Mouse (Mus musculus) lung, postnatal 4 days (tissue): ENCODE data around the gene Pspn.
A peak's percentile ranks its signal among the peaks of the same experiment; 100 is the strongest.

Experiments
- DNase-seq, 2 experiments: peaks; one replicate each; pipeline ENCODE4 v3.0.0; 2021

Gene Pspn

GRCm38 (mm10) chr17:56999968-57000609, at the start of gene Pspn:
Pspn (minus strand) TSS chr17:57000018.
- DNase-seq, result no peak

DNA sequence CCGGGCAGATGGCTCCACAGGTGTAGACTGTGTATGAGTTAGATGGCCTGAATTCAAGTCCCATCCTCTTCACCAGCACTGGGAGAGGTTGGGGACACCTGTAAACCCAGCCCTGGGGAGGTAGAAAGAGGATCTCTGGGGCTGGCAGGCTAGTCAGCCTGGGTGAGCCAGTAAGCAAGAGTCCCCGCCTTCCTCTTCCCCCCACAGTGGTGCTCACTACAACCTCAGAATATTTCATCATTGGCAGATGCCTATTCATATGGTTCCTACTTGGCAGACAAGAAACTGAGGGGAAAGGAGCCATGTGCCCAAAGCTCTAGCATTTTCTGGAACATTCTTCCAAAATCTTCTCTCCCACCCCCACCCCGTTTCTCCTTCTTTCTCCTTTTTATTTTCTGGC, 49.0 kb upstream of the Pspn start:
- no peak for DNase-seq

GRCm38 (mm10) chr17:57047406-57047805, 47.6 kb upstream of the Pspn start:
- DNase-seq, result no peak

DNA sequence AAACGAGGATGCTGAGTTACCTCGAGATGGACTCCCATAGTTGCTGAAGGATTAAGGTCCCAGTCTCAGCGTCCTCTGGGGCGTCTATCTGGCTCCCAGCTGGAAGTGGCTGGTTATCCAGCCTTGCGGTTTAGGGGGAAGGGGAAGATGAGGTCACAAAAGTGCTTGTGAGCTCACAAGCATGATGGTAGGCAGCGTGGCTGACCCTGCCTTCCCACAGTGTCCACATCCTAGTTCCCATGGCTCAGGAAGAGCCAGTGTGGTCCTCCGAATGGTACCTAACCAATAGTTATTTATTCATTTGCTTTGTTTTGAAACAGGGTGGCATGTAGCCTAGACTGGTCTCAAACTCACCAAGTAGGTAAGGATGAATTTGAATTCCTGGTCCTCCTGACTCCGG, 41.7 kb upstream of the Pspn start, which contains the start of gene Slc25a41:
Gene Slc25a41, minus strand, starts transcription at position 101 of the 400 bp plus-strand sequence.
- DNase-seq, result no peak

DNA sequence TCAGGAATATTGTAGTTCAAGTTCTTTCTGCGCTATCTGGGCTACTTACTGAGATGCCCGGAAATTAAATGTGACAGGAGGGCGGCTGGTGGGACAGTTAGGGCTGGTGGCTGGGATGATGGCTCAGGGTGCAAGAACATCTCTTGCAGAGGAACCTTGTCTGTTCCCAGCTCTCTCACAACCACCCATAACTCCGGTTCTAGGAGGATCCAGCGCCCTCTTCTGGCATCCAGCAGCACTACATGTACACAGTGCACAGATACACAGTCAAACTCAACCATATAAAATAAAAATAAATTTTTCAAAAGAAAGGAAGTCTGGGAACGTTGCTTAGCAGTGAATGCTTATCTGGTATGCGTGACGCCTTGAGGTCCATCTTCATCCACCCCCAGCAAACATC, 39.2 kb upstream of the Pspn start:
- no peak for DNase-seq

DNA sequence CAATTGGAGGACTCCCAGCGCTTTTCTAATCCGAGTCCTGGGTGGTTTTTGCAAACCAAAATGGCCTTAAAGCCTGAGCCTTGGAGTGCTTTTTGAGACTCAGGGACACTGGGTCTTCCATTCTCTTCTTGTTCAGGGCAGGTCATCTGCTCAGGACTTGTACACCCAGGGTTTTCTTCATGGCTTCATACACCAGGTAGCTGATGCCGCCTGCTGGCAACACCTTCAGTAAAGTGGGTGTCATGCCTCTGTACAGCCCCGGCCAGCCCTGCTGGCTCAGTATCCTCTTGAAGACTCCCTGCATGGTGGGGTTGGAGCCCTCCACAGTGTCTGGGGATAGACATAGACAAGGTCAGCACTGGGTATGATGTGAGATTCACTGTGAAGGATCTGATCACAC, 33.0 kb upstream of the Pspn start:
- no peak for DNase-seq

- DNase-seq, result peak; percentile 100
These were observed 32.0 kb upstream of the Pspn start for GRCm38 (mm10) chr17:57031661-57032420.

DNA sequence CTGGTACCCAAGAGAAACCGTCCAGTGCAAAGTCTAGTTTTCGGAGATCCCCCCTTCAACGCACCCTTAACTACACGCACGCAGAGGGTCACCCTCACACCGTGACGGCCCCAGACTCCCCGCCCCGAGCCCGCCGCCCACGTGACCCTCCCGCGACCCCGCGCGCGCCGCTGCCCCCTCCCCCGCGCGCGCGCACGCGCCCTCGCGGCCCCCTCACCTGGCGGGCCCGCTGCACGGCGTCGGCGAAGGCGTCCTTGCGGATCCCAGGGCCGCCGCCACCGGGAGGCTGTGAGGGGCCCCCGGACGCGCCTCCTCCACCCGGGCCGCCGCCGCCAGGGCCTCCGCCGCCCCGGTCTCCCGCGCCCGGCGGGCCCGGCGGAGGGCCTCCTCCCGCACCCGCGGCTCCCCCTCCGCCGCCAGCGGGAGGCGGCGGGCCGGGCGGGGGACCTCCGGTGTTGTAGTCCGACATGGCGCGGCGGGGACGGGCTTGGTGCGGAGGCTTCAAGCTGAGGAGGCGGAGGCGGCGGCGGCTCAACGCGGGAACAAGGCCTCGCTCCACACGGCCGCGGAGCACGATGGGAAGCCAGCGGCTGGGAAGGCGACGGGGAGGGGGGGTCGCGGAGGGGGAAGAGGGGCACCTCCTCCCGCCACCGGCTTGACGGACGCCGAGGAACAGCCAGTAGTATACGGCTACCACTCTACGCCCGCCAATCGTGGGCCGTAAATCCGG, 31.3 kb upstream of the Pspn start, which contains the start of gene Khsrp:
Gene Khsrp, minus strand, starts transcription at position 592 of the 730 bp plus-strand sequence.
- DNase-seq, result peak; percentile 53 to 58

- no peak for DNase-seq
These were observed 29.9 kb upstream of the Pspn start for GRCm38 (mm10) chr17:57029691-57030090.

DNA sequence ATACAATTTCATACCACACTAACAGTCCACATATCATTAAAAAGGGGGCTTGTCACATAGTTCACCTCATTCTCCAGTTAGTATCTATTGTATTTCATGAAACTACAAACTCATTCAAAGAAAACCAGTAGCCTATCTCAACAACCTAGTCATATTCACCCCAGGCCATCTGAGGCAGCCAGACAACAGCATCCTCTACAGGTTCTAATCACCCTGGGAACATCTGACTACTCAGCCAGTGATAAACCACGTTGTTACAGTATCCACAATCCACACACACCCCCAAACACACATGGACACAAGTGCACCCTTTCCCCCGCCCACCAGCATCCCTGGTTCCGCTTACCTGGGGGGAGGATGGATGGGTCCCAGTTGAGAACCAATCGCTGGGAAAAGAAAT, 27.7 kb upstream of the Pspn start:
- DNase-seq, result no peak

DNA sequence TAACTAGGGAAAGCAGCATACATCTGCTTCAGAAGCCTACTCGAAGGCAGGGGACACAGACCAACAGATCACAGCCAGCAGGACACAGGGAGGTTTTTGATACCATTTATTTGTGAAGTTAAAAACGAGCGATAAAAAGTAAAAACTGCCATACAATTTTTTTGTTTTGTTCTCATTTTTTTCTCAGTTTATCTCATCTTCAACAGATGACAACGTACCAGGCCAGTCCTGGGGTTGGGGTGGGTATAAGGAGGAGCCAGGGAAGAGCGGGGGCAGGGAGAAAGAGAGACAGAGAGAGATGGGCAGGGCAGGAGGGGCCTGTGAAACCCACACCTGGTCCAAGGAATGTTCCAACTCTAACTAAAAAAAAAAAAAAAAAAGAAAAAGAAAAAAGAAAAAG, 21.1 kb upstream of the Pspn start:
- no peak for DNase-seq

- no peak for DNase-seq
These were observed 19.9 kb upstream of the Pspn start for GRCm38 (mm10) chr17:57019693-57020092.

- peak in 1 of 2 experiments; percentile 19 for DNase-seq
These were observed 12.5 kb upstream of the Pspn start for GRCm38 (mm10) chr17:57012245-57012795.

GRCm38 (mm10) chr17:57011236-57012141, 11.7 kb upstream of the Pspn start, which contains the start of the genes Gtf2f1 and Gm17949:
Gtf2f1 (minus strand) TSS chr17:57011288.
Gm17949 (plus strand) TSS chr17:57011469.
- DNase-seq, result peak; percentile 95

DNA sequence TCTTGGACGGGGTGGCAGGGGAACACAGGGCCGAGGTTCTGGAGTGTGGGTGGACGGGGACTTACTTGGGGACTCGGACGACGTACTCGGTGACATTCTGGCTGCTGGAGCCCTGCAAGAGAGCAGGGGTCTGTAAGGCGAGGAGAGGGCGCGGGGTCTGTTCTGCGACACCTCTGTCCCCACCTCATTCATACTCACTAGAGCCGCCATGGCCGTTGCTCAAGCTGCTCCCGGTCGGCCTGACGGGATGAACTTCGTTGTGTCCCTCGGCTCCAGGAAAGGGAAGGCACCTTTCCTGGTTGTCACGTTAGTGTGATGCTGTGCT, 11.1 kb upstream of the Pspn start:
- DNase-seq, result no peak

DNA sequence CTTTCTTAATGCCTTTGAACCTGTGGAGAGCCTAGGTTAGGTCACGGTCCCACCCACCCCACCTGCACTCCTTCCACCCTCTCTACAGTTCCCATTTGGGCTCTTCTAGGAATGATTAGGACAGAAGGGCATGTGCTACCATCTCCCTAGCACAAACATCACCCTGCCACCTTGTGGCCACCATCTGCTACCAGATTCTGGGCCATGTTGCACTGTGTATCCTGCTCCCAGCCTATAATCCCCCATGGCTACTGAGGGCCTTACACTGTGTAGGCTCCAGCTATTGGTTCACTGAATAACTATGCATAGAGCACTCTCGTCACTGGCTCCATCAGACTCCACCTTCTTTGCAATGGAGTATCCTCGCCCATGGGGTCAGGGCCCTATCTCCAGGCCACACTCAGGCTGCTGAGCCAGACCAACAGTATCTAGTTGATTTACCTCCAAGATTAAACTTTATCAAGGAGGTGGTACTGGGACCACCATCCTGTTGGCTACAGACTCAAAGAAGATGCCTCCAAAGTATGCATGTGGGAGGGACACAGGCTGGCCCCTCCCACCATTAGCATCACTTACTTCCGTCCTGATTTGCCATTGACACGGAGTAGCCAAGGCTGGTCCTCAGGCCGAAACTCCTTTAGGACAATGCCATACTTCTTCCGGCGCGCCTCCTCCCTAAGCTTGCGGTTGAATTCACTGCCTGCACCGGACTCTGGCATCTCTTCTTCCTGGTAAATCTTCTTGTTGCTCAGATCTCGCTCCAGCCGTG, 7.5 kb upstream of the Pspn start:
- no peak for DNase-seq

- no peak for DNase-seq
These were observed 4.2 kb upstream of the Pspn start for GRCm38 (mm10) chr17:57003994-57004393.

DNA sequence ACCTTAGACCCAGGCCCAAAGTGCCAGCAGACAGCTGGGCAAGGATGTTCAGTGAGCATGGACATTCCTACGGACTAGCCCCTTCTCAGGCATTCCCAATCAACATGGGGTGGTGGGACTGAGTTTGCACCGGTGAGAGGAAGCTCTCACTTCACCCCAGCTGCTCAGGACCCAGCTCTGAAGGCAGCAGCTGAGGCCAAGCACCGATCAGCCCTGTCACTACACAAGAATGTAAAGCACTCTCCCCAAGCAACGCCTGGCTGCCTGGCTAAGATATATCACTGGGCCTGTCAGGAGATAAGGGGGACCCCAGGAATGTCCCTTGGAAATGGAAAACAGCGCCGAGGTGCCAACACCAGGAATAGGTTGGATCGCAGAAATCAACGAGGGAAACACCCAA, 1.4 kb upstream of the Pspn start:
- DNase-seq, result no peak

- DNase-seq, result no peak
These were observed 404 bp downstream of the Pspn start for GRCm38 (mm10) chr17:56999414-56999813.

GRCm38 (mm10) chr17:56997029-56997667, 2.7 kb downstream of the Pspn start, which contains the start of gene Alkbh7:
Alkbh7 (plus strand) TSS chr17:56997339.
- DNase-seq, result peak; percentile 96 to 98

GRCm38 (mm10) chr17:56996506-56996905, 3.3 kb downstream of the Pspn start:
- DNase-seq, result no peak
